Mouse (Mus musculus) urinary bladder, adult 18-20 months (tissue): ENCODE measurements around the gene Tmc4.
"Not testable (repeated sequence)": the region's sequence is repeated elsewhere in the genome, so short reads cannot be mapped to it uniquely, and the experiment has no call there.

ENCODE experiments used
- DNase-seq, 2 experiments: peaks; one replicate each; pipeline ENCODE4 v3.0.0; 2022; ENCODE audit warnings: low spot score in 2 of 2, mixed read lengths in 2 of 2

The Tmc4 gene

DNA sequence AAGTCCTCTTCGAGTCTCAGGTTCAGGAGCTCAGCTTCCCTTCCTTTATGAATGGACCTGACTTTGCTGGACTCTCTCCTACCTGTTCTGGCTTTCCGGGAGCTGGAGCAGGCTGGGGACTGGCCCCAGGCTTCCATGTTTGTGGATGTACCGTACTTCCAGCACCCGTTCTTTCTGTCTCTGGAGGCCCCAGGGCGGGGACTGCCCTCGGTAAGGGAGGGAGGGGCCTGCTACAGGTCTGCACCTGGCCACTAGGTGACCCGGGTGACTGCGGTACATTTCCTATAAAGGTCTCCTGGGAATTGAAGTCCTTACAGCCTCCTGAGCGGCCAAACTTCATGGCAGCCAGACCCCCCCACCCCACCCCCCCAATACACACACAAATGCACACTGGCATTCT lies at the start of gene Tmc4:
Gene Tmc4, minus strand, starts transcription at position 212 of the 400 bp plus-strand sequence.
- peak; percentile 55 to 62 for DNase-seq

DNA sequence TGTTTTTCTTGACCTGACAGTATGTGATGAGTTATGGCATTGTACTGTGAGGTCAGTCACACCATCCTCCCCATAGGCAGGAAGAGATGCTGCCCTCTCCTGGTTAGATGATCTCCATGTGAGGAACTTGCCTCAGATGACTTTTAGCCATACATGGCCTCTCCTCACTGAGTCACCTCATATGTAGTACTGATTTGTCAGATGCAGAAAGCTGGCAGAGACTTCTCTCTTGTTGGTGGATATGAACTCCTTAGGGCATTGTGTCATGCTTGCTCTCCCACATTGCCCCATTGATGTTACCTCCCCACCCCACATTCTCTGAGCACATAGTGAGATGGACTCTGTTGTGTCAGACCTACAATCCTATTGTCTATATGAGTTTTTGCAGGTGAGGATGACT lies 48.1 kb upstream of the Tmc4 start:
- DNase-seq, result not testable (repeated sequence)

DNA sequence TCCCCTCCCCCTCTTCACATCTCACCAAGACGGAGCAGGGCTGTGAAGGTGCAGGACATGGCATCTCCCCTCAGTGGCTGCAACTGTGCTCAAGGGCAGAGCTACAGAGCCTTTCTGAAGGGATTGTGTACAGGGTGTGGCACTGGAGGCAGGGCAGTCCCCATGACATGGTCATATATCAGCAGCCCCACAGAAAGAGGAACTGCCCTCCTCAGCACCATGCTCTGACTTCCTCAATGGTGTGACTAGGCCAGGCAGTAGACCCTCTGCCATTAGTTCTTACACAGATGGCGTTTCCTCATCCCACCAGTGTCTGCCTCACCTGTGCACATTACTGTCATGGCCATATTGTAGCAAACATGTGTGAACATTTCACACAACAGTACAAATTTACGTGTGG lies 42.9 kb upstream of the Tmc4 start, which contains the start of gene Pirb:
Gene Pirb, minus strand, starts transcription at position 124 of the 400 bp plus-strand sequence.
- not testable (repeated sequence) for DNase-seq

DNA sequence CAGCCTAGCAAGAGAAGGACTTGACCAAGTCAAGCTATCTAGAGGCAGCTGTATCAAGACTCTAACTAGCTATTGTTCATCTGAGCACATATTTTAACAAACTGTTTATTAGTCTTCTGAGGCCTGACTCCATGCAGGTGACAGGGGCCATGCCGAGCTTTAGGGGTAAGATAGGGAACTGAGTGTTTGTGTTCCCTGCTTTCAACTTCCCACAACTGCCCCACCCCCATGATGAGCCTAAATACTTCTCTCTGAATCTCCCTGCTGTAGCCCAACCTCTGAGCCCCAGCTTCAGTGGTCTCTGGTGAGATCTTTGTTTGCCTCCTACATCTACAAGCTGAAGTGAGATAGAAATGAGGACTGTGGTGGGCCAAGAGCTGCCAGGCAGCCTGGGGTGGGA lies 37.9 kb upstream of the Tmc4 start:
- DNase-seq, result no peak

DNA sequence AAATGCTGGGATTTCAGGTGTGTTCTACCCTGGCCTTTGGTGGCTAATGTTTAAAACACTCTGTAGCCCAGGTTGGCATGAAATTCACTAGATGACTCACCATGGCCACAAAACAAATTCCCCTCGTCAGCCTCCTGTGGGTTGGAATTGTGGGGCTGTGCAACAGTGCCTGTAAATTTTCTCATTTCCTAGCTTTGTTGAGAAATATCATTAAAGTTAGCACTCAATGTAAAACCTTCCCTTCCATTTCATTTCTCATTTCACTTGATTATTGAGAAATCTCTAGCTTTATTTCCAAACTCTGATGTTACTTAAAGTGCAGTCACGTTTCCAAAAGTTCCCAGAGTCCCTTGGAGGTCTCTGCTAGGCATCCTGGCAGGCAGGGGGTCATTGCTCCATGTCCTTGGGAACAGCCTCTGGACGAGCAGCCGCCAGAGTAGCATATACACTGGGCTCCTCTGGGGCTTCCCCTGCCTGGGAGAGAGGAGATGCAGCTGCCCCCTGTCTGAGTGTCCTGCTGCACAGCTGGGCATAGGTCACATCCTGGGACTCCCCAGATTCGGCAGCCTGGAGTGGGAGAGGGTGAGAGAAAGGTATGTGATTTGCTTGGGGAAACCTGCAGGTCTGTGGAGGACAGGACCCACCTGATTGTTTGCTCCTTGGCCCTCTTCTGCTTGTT lies 35.0 kb upstream of the Tmc4 start:
- DNase-seq, result no peak

DNA sequence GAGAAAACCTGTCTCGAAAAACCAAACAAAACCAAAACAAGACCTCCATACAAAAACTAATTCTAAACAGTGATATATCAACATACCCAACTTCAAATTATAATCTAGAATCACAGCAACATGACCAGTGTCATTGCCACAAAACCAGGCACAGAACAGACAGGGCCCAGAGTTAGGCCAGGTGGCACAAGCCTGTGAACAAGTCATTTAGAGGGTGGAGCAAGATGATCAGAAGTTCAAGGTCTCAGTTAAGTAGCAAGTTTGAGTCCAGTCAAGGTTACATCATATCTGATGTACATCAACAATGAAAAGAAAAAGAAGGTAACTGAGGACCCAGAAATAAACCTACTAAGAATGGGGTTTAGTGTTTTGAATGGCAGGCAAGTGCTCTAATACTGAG lies 31.6 kb upstream of the Tmc4 start:
- no peak for DNase-seq

DNA sequence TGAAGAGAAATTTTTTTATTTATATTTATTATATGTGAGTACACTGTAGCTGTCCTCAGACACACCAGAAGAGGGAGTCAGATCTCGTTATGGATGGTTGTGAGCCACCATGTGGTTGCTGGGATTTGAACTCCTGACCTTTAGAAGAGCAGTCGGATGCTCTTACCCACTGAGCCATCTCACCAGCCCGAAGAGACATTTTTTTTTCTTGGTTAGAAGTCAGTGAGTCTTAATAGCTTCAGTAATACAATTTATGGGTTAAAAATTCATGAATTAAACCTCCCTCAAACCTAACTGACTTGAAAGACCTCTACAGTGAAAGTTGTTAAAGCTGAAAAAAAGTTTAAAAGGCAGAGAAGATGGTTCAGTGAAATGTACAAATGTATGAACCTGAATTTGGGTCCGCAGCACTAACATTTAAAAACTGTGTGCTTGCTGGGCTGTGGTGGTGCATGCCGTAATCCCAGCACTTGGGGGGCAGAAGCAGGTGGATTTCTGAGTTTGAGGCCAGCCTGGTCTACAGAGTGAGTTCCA lies 31.2 kb upstream of the Tmc4 start:
- not testable (repeated sequence) for DNase-seq

DNA sequence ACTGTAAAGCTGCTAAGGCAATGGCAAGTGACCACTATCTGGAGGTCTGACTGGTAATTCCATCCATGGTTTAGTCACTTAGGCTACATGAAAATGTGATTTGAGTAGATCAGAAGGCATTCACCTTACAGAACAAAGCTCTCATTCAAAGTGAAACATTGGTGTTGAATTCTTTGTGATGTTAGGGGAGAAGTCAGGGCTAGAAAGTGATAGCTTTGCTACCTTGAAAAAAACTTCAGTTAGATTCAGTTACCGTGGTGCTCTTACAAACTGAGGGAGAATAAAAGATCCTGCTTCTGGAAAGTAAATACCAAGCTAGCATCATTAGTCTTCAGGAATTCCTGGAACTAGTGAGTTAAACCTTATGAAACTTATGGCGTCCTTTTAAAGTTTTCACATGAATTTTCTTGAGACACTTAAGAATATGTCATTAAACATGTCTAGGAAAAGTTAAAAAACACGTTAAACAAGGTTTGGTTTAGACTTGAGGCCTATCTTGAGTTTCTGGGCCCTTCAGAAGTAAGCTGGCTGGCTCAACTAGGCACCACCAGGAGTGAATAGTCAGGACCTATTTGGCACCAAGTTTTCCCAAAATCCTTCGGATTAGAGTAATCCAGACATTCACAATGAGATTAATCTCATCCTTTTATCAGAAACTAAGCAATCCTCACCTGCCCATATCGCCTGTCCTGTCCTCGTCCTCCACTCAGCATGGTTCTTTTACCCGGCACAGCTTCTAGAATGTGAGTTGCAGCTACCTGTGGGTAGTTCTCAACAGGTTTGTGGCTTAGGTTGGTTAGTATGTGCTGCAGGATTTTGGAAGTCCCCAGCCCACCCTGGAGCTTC lies 30.4 kb upstream of the Tmc4 start:
- DNase-seq, result no peak

DNA sequence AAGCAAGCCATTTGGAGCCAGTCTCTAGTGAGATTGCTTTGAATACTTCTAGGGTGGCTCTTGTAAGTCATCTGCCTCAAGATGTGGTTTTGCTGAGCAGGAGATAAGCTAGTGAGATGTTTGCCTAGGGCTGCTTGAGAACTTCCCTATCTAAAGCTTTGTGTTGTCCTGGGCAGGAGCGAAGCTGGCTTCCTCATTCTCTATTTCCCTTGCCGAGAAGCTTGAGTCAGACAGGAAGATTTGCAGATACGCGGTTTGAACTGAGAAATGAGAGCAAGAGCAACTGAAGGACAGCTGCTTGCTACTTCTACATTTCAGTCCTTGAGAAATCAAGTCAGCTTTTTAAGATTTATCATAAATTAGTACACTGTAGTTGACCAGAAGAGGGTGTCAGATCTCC lies 29.7 kb upstream of the Tmc4 start:
- DNase-seq, result peak in 1 of 2 experiments; percentile 10

DNA sequence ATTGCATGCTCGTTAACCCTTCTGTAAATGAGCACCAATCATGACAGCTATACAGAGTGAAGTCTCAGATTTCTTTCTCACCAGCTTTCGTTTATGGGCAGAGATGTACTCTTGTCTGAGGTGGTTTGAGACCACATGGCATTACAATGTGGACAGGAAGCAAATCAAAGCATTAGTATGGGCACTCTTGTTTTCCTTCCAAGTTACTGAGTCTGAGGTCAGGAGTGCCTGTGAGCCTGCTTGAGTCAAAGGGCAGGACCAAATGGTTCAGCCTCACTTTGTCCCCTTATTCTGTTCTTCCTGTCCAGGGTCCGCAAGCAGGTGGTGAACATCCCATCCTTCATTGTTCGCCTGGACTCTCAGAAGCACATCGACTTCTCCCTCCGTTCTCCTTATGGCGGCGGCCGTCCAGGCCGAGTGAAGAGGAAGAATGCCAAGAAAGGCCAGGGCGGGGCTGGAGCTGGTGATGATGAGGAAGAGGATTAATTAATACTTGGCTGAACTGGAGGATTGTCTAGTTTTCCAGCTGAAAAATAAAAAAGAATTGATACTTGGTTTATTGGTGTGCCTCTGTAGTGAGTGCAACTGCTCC lies 29.1 kb upstream of the Tmc4 start:
- DNase-seq, result no peak

DNA sequence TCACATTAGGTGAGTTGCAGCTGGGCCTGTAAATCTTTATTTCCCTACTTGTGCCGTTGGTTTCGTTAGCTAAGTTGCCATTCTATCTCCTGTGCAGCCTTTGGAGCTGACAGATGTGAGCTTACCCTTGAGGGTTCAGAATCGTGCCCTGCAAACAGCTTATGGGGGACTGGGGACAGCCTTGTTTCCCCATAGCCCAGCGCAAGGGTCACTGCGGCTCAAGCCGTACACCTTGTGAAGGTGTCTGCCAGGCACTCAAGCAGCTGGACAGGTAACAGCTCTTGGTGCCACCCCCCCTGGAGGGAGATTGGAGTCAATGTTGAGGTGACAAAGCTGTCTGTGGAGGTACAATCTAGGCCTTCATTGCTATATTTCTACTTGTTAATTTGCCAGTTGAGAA lies 28.6 kb upstream of the Tmc4 start:
- DNase-seq, result no peak

DNA sequence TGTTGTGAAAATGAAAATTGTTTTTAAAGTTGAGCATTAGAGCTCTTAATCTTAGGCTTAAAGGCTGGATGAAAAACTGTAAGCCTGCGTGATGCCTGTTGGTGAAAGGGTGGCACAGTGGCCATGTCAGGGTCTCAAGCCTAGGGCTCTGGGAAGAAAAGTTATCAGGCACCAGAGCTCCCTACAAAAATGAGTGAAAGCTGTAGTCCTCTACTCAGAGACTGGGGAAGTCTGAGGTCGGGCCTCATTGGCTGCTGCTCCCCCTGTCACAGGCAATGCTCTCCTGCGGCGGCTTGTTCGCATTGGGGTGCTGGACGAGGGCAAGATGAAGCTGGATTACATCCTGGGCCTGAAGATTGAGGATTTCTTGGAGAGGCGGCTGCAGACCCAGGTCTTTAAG lies 28.1 kb upstream of the Tmc4 start:
- not testable (repeated sequence) for DNase-seq

DNA sequence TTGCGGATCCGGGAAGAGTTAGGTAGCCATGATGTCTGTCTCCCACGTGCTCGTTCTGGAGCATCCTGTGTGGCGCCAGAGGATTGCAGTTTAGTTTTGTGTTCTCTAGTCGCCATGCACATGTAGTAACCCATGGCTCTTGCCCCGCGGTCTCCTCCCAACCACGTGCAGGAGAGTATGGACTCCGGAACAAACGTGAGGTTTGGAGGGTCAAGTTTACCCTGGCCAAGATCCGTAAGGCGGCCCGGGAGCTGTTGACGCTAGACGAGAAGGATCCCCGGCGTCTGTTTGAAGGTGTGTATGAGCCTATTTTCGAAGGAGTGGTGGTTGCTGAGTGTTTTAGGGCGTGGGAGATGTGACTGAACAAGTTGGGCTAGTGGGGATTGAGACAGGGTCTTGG lies 27.1 kb upstream of the Tmc4 start:
- DNase-seq, result no peak

DNA sequence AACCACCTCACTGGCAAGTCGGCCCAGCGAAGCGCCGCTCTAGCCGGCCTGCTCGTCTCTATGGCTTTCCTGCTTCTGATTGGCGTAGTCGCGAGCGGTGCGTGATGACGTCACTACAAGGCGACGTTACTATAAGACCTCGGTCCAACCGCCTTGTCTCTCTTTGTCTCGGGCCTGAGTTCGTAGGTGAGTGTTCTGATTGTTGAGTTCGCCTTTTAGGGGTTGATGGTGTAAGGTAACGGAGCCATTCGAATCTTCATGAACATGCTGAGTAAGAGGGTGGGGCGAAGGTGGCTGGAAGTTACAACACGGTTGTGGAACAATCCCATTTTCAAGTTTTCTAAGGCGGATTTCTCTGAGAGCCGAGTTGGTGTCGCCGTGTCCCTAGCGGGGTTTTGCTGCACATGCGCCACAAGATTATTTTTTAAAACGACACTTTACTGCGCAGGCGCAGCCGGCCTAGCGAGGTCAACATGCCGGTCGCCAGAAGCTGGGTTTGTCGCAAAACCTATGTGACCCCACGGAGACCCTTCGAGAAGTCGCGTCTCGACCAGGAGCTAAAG lies 26.6 kb upstream of the Tmc4 start, which contains the start of gene Rps9:
Gene Rps9, plus strand, starts transcription at position 115 of the 563 bp plus-strand sequence.
- peak; percentile 86 to 93 for DNase-seq

DNA sequence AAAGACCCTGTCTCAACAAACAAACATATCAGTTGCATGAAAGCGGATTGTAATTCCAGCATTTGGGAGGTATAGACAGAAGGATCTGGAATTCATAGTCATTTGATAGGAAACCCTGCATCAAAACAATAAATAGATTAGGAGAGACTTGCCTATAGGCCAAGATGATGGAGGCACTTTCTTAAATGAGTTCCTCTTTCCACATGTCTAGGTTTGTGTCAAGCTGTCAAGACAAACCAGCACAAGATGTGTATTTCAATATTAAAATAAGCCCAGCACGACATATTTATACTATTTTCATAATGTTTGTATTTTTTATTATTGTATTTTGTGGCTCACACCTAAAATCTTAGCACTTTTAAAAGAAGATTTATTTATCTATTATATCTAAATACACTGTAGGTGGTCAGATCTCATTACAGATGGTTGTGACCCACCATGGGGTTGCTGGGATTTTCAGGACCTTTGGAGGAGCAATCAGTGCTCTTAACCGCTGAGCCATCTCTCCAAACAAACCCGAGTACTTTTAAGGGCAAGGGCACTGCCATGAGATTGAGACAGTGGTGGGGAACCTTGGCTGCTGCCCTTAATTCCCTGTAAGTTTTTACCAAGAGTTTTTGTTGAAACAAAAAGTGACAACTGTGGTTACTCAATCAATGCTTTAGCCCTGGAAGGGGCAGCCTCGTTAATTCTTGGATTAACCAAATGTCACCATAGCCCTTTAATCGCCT lies 26.0 kb upstream of the Tmc4 start:
- DNase-seq, result no peak

DNA sequence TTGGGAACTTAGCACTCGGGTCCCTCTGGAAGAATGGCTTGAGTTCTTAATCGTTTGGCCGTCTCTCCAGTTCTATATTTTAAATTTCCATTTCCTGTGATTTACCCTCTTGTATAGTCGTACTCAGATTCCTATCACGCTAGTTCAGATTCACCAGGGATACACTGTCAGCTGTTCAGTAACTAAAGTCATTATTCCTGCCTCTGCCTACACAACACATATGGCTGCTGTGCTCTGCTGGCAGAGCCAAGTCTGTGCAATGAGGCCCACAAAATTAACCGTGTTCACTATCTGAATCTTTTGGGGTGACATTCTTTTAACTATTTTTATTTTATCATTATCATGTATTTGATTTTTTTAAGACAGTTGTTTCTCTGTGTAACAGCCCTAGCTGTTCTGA lies 21.1 kb upstream of the Tmc4 start:
- no peak for DNase-seq

DNA sequence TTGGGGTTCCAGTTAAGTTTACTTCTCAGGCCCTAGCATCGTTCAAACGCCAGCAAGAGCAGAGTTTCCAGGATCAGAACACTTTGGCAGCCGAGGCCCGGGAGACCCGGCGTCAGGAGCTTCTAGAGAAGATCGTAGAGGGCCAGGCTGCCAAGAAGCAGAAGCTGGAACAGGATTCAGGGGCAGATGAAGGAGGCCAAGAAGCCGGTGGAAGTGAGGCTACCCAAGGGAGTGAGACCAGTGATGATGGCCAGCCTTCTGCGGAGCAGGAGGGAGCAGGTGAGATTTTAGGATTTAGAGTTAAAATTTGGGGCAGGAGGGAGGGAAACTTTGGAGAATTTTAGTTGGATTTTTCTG lies 17.6 kb upstream of the Tmc4 start:
- DNase-seq, result not testable (repeated sequence)

DNA sequence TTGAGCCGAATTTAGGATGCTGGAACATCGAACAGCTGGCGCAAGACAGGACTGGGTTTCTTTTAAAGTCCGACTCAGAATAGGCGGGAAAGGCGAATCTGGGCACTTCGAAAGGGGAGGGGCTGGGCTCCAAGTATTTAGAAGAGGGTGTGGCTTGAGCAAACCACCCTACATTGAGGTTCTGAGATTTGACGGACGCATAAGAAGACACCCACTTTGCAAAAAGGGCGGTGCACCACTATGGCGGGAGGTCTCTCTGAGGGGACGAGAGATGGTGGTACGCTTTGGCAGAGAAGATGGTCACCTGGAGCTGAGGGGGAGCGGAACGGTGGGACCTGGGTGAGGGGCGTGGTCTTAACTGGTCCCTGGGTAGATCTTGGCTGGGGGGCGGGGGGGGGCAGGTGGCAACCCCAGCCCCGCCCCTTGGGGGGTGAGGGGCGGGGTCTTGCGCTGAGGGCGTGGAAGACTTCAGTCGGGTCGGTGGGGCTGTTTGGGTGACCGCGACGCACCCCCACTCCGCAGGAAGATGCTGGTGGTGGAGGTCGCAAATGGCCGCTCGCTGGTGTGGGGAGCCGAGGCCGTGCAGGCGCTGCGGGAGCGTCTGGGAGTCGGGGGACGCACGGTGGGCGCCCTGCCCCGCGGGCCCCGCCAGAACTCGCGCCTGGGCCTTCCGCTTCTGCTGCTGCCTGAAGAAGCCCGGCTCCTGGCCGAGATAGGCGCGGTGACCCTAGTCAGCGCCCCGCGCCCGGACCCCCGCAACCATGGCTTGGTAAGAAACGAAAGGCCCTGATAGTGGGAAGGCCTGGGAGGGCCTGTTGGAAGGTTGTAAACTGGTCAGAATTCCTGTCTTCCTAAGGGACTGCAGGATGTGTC lies 17.0 kb upstream of the Tmc4 start:
- DNase-seq, result peak; percentile 53 to 73

DNA sequence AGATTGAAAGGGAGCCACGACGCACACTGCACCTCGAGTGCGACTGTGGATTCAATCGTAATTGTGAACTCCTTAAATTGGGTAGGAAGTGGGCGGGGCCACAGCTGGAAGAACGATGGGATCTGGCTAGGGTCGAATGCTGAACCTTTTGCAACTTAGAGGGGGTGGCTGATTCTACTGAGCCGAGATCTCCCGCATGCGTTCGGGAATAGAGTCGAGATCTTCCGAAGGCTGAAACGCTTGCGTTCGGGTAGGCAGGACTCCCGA lies 16.4 kb upstream of the Tmc4 start:
- no peak for DNase-seq

DNA sequence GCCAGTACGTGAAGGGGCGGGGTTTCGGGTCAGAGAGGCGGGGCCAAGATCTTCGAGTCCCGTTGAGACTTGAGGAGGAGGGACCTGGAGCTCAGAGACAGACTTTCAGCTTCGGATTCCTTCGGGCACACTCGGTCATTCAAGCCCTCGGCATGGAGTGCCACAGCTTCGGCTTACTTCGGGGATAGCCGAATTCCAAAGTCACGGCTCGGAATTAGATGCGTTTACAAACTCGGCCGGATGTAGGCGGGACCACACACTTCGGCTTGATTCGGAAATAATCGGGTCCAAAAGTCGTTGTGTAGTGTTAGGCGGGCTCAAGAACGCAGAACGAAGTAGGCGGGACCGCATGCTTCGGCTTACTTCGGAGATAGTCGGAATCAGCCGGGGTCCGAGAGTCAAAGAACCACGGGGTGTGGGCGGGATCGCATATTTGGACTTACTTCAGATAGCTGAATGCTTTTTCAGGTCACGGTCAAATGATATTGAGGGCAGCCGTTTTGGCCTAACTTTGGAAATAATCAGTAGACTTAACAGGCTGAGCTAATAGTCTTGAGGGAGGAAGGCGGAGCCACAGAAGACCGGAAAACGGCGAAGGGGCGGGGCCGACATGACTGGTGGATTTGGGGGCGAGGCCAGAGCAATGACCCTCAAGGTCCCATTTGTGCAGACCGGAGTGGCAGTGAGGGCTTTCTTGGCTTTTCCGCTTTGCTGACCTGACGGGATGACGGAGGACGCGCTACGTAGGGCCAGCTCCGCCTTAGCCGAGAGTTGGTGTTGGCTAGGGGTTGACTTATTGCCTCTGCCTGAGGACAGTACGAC lies 15.8 kb upstream of the Tmc4 start, which contains the start of gene Mboat7:
Gene Mboat7, minus strand, starts transcription at position 537 of the 822 bp plus-strand sequence.
- peak; percentile 94 to 97 for DNase-seq
